Comparison of ENCODE assay signal across 10 mouse cellular contexts in genomic region chr6:116003516-116003915, GRCm38 (mm10). TPM values are rescaled to one million over a fixed set of nuclear protein-coding genes. Genes with fewer than 3 reads are reported as not detected.
A peak's percentile ranks its signal among the peaks of the same experiment; 100 is the strongest.
DNase-seq lines count a peak whose midpoint lies in the region; ATAC-seq and TF ChIP-seq lines count a peak whose summit lies in the region.
"Had no signal": no experiment of that assay in that cellular context is flagged by ENCODE, and none has a peak within 500 bp of the region (broad histone marks: within the 10 kb centered on the region; RNA-seq: fewer than 3 reads in every experiment).

No protein-coding gene starts in this region.

- H3K27me3 ChIP-seq in heart, embryonic 11.5 days (ENCODE audit: control insufficient read depth, insufficient read depth, low read length), result no peaks in the 10 kb centered on the region
- H3K27me3 ChIP-seq in limb, embryonic 15.5 days, result no peaks in the 10 kb centered on the region
- no peaks in the 10 kb centered on the region for H3K27me3 ChIP-seq in stomach, postnatal 0 days (ENCODE audit: control insufficient read depth, insufficient read depth, low read length)

- 42% methylated on average over 5 of the region's 5 CpGs for WGBS in heart, embryonic 11.5 days (ENCODE audit: insufficient replicate concordance)
- WGBS in limb, embryonic 15.5 days, result 64% methylated on average over 5 of the region's 5 CpGs
- 58% methylated on average over 5 of the region's 5 CpGs for WGBS in stomach, postnatal 0 days

- intact Hi-C loops in heart, postnatal 10 days (cut with DNase I), result no loop called here

- H3K4me3 ChIP-seq in heart, embryonic 11.5 days (ENCODE audit: low read depth, low read length), result no peak overlapping the region
- H3K4me3 ChIP-seq in limb, embryonic 15.5 days, result no peak overlapping the region
- no peak overlapping the region for H3K4me3 ChIP-seq in stomach, postnatal 0 days (ENCODE audit: low read depth, low read length)

- peaks cover 52% of the 10 kb centered on the region for H3K4me1 ChIP-seq in heart, embryonic 11.5 days (ENCODE audit: control insufficient read depth, insufficient read depth, low read length)
- peaks cover 34% of the 10 kb centered on the region for H3K4me1 ChIP-seq in limb, embryonic 15.5 days
- H3K4me1 ChIP-seq in stomach, postnatal 0 days (replicated peaks; ENCODE audit: control insufficient read depth, insufficient read depth), result no peaks in the 10 kb centered on the region

- no peak for DNase-seq in heart, postnatal 10 days
- peak; percentile 55 for DNase-seq in thymus, postnatal 4 days
- DNase-seq in thymus, postnatal 10 days (ENCODE audit: low spot score in 2 of 2), result no peak
- DNase-seq in stomach, postnatal 0 days (ENCODE audit: low spot score), result no peak
- no peak for DNase-seq in ovary, postnatal 10 days (ENCODE audit: low spot score)
- DNase-seq in cerebellum, postnatal 36 days, result no peak
- DNase-seq: left cerebral cortex, postnatal 4 days had no signal

- no peaks in the 10 kb centered on the region for H3K36me3 ChIP-seq in heart, embryonic 11.5 days (ENCODE audit: control insufficient read depth, insufficient read depth, low read length)
- H3K36me3 ChIP-seq in limb, embryonic 15.5 days, result no peaks in the 10 kb centered on the region
- H3K36me3 ChIP-seq in stomach, postnatal 0 days (ENCODE audit: control insufficient read depth, insufficient read depth, low read length), result no peaks in the 10 kb centered on the region

- H3K27ac ChIP-seq in heart, embryonic 11.5 days (ENCODE audit: low read depth, low read length), result peak overlapping the region; percentile 86
- peak overlapping the region; percentile 54 for H3K27ac ChIP-seq in limb, embryonic 15.5 days
- H3K27ac ChIP-seq in stomach, postnatal 0 days (replicated peaks), result peak overlapping the region; percentile 67

- peak overlapping the region; percentile 32 for H3K4me2 ChIP-seq in heart, embryonic 11.5 days
- no peak overlapping the region for H3K4me2 ChIP-seq in limb, embryonic 15.5 days
- no peak overlapping the region for H3K4me2 ChIP-seq in stomach, postnatal 0 days (replicated peaks; ENCODE audit: low read depth)

- no peaks in the 10 kb centered on the region for H3K9me3 ChIP-seq in heart, embryonic 11.5 days (replicated peaks; ENCODE audit: control insufficient read depth, low read length)
- no peaks in the 10 kb centered on the region for H3K9me3 ChIP-seq in limb, embryonic 15.5 days
- no peaks in the 10 kb centered on the region for H3K9me3 ChIP-seq in stomach, postnatal 0 days (ENCODE audit: control insufficient read depth, low read length)

- ATAC-seq in heart, embryonic 11.5 days (replicated peaks; ENCODE audit: insufficient number of reproducible peaks, low FRiP score, low TSS enrichment), result no peak
- no peak for ATAC-seq in limb, embryonic 15.5 days (ENCODE audit: insufficient number of reproducible peaks, low FRiP score, low TSS enrichment, low read depth)
- ATAC-seq in stomach, postnatal 0 days (ENCODE audit: low FRiP score, low TSS enrichment), result no peak

- H3K9ac ChIP-seq in heart, embryonic 11.5 days (ENCODE audit: low read depth, low read length), result peak overlapping the region; percentile 43; the same call in 1 of the 2 replicates
- no peak overlapping the region for H3K9ac ChIP-seq in limb, embryonic 15.5 days
- no peak overlapping the region for H3K9ac ChIP-seq in stomach, postnatal 0 days (ENCODE audit: low read length)

- no peak for TF ChIP-seq EP300 in stomach, postnatal 0 days (optimal IDR thresholded peaks at IDR 0.05)

- no peak for TF ChIP-seq CTCF in stomach, postnatal 0 days (IDR thresholded peaks at IDR 0.05; ENCODE audit: low read depth)

RNA-seq across cellular contexts. Expression of gene Plxnd1, which starts 8.7 kb away (rescaled TPM):
- 56.1 and 60.0 TPM in 2 replicates for polyA plus RNA-seq in heart, embryonic 11.5 days (2014; fragmentation: Nextera tagmentation; extraction: Ambion mirVana)
- 100 to 1,000 TPM; 179 to 224 TPM for total RNA-seq in heart, postnatal 10 days (2021)
- polyA plus RNA-seq in limb, embryonic 15.5 days (2015; fragmentation: Nextera tagmentation; extraction: Ambion mirVana), result 31.7 and 32.2 TPM in 2 replicates
- 9.7 and 10.4 TPM in 2 replicates for polyA plus RNA-seq in stomach, postnatal 0 days (2015; fragmentation: Nextera tagmentation; extraction: Ambion mirVana)

RNA-seq across cellular contexts. Expression of gene H1foo, which starts 58.8 kb away (rescaled TPM):
- not detected in 2 replicates for polyA plus RNA-seq in heart, embryonic 11.5 days (2014; fragmentation: Nextera tagmentation; extraction: Ambion mirVana)
- not detected for total RNA-seq in heart, postnatal 10 days (2021)
- polyA plus RNA-seq in limb, embryonic 15.5 days (2015; fragmentation: Nextera tagmentation; extraction: Ambion mirVana), result not detected in 2 replicates
- not detected in 2 replicates for polyA plus RNA-seq in stomach, postnatal 0 days (2015; fragmentation: Nextera tagmentation; extraction: Ambion mirVana)
- total RNA-seq: ES-E14; left cerebral cortex, postnatal 4 days had no signal
